Mouse (Mus musculus) G1E (cell line): ENCODE results near the gene Lypla2. TPM values are rescaled to one million over a fixed set of nuclear protein-coding genes. Genes with fewer than 3 reads are reported as not detected.

ENCODE experiments used
- ATAC-seq: 2 replicates; pipeline ENCODE4 v1.8.0; 2016; ENCODE audit warnings: mild to moderate bottlenecking; ENCODE audit not compliant: insufficient number of reproducible peaks, poor library complexity, low FRiP score, severe bottlenecking; ENCODE audit errors: extremely low read depth
- DNase-seq: peaks from one replicate; pipeline ENCODE4 v3.0.0; 2012; ENCODE audit warnings: low spot score
- H3K27me3 ChIP-seq: 2 replicates; pipeline ENCODE4 v1.6.1; 2012; ENCODE audit warnings: mild to moderate bottlenecking, low read length, inconsistent platforms; ENCODE audit not compliant: insufficient read depth
- H3K36me3 ChIP-seq: replicated peaks from 2 replicates; pipeline ENCODE3; 2012; ENCODE audit warnings: mild to moderate bottlenecking, inconsistent platforms
- H3K4me1 ChIP-seq: 2 replicates; pipeline ENCODE4 v1.6.1; 2012; ENCODE audit warnings: low read depth, low read length, inconsistent platforms, mixed read lengths; ENCODE audit not compliant: insufficient read depth
- H3K4me3 ChIP-seq: 2 replicates; pipeline ENCODE4 v1.5.1; 2012; ENCODE audit warnings: low read depth, mild to moderate bottlenecking, inconsistent platforms, low read length, moderate library complexity, mixed read lengths
- H3K9me3 ChIP-seq: replicated peaks from 2 replicates; pipeline ENCODE4 v1.6.1; 2012; ENCODE audit warnings: inconsistent platforms
- CTCF ChIP-seq: IDR thresholded peaks from 2 replicates; pipeline ENCODE4 v1.5.1; 2012; ENCODE audit warnings: low read depth, low read length, inconsistent platforms, mixed read lengths
- GATA1 ChIP-seq: IDR thresholded peaks from 2 replicates; pipeline ENCODE4 v1.6.1; 2012; ENCODE audit warnings: borderline replicate concordance, low read length, inconsistent platforms, mixed read lengths
- GATA2 ChIP-seq: IDR thresholded peaks from 2 replicates; pipeline ENCODE4 v1.6.1; 2012; ENCODE audit warnings: low read depth, low read length, inconsistent platforms, borderline replicate concordance
- POLR2AphosphoS5 ChIP-seq: IDR thresholded peaks from 2 replicates; pipeline ENCODE4 v1.6.1; 2012; ENCODE audit warnings: low read depth, low read length, inconsistent platforms; ENCODE audit not compliant: insufficient replicate concordance
- TAL1 ChIP-seq: conservative IDR thresholded peaks from 2 replicates; pipeline ENCODE4 v1.6.1; 2012; ENCODE audit warnings: low read depth, low read length, inconsistent platforms, mixed read lengths
- polyA plus RNA-seq: library from polyadenylated mRNA; stranded (reverse); fragments of >175 nt; gene quantifications from 2 replicates; pipeline ENCODE4 v1.2.3, GENCODE M21; 2012
- total RNA-seq, 2 experiments: library from RNA; stranded (forward) in 1 of 2; stranded (reverse) in 1 of 2; fragments of 200-1000 nt in 1 of 2; fragments of >200 nt in 1 of 2; fragmentation: Nextera tagmentation in 1 of 2; gene quantifications; 2 replicates each; pipeline ENCODE4 v1.2.3; 2014 to 2017

Lypla2 gene
- total and polyA plus RNA-seq, 3 experiments, result 28.5 to 243 (median 53.9) TPM

DNA sequence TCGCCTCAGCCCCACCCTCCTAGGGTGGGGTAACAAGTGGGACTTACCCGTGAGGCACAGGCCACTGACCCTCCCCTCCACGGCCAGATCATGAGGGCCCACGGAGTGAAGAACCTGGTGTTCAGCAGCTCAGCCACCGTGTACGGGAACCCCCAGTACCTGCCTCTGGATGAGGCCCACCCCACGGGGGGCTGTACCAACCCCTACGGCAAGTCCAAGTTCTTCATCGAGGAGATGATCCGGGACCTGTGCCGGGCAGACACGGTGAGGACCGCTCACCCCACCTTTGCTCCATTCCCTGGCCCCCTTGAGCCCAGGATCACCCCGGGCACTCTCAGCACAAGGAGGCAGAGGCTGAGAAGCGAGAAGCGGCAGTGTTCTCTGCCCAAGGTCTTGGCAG is 6.1 kb downstream of the Lypla2 start:
- no peak for TF ChIP-seq GATA1
- TF ChIP-seq POLR2AphosphoS5, result no peak
- TF ChIP-seq CTCF, result no peak
- no peak for TF ChIP-seq GATA2
- no peak for TF ChIP-seq TAL1
- Histone ChIP-seq H3K36me3 (peaks cover 81% of the 10 kb centered on the region), H3K4me1 (peaks cover 66% of the 10 kb centered on the region)

DNA sequence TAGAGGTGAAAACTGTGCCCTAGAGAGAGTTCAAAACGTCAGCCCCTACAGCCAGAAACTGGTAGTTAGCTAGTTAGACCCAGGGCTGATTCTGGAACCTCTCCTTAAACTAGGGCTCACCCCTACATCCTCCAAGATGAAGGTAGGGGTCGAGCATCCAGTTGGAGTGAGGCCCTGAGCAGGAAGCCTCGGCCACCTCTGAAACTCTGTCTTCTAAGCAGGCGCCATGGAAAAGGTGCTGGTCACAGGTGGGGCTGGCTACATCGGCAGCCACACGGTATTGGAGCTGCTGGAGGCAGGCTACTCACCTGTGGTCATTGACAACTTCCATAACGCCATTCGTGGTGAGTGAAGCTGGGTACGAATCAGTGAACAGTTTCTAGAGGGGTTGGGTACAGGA is 7.3 kb downstream of the Lypla2 start:
- H3K9me3 ChIP-seq, result no peaks in the 10 kb centered on the region
- H3K4me3 ChIP-seq, result no peak overlapping the region
- TF ChIP-seq POLR2AphosphoS5, result no peak
- no peak for TF ChIP-seq TAL1
- TF ChIP-seq GATA1, result no peak
- no peak for TF ChIP-seq CTCF
- no peak for TF ChIP-seq GATA2
- ATAC-seq, result no peak
- no peak for DNase-seq
- H3K36me3 ChIP-seq, result peaks cover 82% of the 10 kb centered on the region
- no peaks in the 10 kb centered on the region for H3K27me3 ChIP-seq
- H3K4me1 ChIP-seq, result peaks cover 61% of the 10 kb centered on the region

More for the DNA sequence above, 6.1 kb downstream of the Lypla2 start:
- ATAC-seq (no peak), DNase-seq (no peak)
- H3K4me3 ChIP-seq, result no peak overlapping the region
- H3K27me3 ChIP-seq, result no peaks in the 10 kb centered on the region
- no peaks in the 10 kb centered on the region for H3K9me3 ChIP-seq

DNA sequence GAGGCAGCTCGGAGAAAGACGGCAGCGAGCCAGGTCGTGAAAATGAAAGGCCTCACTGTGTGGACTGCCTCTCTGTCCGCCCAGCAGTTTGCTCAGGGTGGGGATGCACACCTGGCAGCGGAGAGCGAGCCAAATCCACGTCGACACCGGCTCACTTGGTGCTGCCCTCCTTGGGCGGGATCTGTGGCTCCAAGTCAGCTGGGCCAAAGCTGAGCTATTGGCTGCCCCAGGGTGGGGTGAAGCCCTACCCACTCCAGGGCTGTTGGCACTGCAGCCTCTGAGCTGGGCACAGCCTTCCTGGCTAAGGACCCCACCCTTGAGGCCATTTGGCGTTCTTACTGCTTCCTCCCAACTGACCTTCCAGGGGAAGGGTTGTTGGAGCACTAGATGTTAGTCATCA is 8.0 kb downstream of the Lypla2 start:
- peaks cover 55% of the 10 kb centered on the region for H3K4me1 ChIP-seq
- no peak for DNase-seq
- H3K36me3 ChIP-seq, result peaks cover 82% of the 10 kb centered on the region

DNA sequence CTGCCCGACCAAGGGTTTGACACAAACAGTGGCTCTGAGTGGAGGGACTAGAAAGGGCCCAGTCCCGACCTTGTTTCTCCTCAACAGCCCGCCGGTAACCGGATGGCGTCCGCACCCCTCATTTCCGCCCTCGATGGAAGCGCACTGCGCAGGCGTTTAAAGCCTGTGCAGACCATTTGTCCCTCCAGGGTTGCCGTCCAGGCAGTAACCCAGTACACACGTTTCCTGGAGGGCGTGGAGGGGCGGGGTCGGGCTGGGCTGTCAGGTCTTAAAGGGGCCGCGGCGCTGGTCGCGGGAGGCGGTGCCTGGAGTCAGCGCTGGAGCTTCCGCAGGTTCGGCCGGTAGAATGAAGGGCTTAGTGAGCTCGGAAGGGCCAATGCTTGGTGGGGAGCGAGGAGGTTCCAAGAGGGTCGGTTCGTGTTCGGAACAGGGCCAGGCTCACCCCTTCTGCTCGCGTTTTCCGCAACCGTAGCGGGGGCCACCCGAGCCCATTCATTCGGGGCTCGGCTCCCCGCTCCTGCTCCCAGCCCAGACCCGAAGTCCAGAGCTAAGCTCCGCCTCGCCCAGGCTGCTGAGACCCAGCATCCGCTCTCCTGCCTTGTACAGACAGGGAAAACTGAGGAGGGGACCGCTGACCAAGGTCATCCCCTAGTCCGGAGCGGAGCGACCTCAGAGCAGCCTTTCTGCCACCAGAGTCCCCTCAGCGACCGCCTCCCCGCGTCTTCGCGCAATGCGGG is 8.8 kb downstream of the Lypla2 start, which contains the start of gene Gale:
Gale (plus strand) TSS at position 271 of the 737 bp plus-strand sequence.
- Histone ChIP-seq H3K9me3 (no peaks in the 10 kb centered on the region), H3K27me3 (no peaks in the 10 kb centered on the region), H3K4me3 (peak within 1 kb of the TSS; percentile 83), H3K4me1 (peaks cover 47% of the 10 kb centered on the region), H3K36me3 (peaks cover 82% of the 10 kb centered on the region)
- DNase-seq, result peak; percentile 91
- ATAC-seq, result peak; percentile 82
- no peak for TF ChIP-seq GATA2
- no peak for TF ChIP-seq GATA1
- TF ChIP-seq POLR2AphosphoS5, result no peak
- TF ChIP-seq CTCF, result no peak
- no peak for TF ChIP-seq TAL1

More for the DNA sequence above, 8.0 kb downstream of the Lypla2 start:
- peak overlapping the region; percentile 83 for H3K4me3 ChIP-seq
- no peaks in the 10 kb centered on the region for H3K9me3 ChIP-seq
- H3K27me3 ChIP-seq, result no peaks in the 10 kb centered on the region
- no peak for ATAC-seq
- TF ChIP-seq GATA2, result no peak

DNA sequence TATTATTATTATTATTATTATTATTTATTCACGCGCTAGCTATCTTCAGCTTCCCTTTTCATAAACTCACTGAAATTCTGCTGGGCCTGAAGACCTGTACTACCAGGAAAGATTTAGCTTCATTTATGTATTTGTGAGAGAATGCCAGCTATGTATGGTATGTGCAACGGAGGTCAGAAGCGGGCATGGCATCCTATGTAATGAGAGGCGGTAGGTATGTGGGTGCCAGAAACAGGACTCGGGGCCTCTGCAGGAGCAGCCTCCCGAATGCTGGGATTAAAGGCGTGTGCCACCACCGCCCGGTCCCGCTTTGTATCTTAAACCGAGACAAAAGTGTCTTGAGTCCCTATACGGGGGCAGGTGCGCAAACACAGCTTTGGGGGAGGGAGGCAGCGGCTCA is 9.5 kb downstream of the Lypla2 start:
- Histone ChIP-seq H3K4me1 (peaks cover 45% of the 10 kb centered on the region), H3K9me3 (no peaks in the 10 kb centered on the region), H3K36me3 (peaks cover 82% of the 10 kb centered on the region), H3K27me3 (no peaks in the 10 kb centered on the region), H3K4me3 (peak overlapping the region; percentile 83)
- DNase-seq, result no peak
- ATAC-seq, result no peak
- TF ChIP-seq GATA1, result no peak
- TF ChIP-seq GATA2, result no peak
- no peak for TF ChIP-seq CTCF
- no peak for TF ChIP-seq POLR2AphosphoS5
- no peak for TF ChIP-seq TAL1

DNA sequence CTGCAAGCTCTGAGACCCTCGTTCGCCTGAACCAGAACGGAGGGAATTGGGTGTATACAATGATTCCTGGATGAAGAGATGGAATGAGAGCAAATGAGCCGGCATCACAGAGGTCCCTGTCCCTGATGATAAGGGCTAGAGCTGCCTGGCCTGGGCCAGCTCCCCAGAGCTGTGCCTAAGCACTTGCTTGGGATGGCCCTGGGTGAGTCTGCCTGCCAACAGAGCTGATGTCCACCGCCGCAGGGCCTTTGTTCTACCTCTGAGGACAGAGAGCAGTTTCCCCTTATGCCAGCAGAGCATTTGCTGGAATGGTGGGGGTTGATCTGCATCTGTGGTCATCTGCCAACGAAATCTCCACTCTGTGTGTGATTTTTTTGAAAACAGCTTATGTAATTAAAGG is 10.2 kb downstream of the Lypla2 start:
- no peak for TF ChIP-seq GATA1
- TF ChIP-seq CTCF, result no peak
- TF ChIP-seq POLR2AphosphoS5, result no peak
- no peak for TF ChIP-seq TAL1
- no peak for TF ChIP-seq GATA2
- Histone ChIP-seq H3K27me3 (no peaks in the 10 kb centered on the region), H3K9me3 (no peaks in the 10 kb centered on the region), H3K36me3 (peaks cover 81% of the 10 kb centered on the region), H3K4me3 (peak overlapping the region; percentile 24; the same call in 1 of the 2 replicates), H3K4me1 (peaks cover 43% of the 10 kb centered on the region)
- ATAC-seq, result no peak
- no peak for DNase-seq
